Mouse (Mus musculus): ENCODE measurements around the gene Phc3.

GRCm38 (mm10) chr3:30889014-30889413 is 80.2 kb downstream of the Phc3 start:
- no peak for TF ChIP-seq CTCF (IDR thresholded peaks at IDR 0.05; ENCODE audit: low read depth)
- TF ChIP-seq EP300 (IDR thresholded peaks at IDR 0.05; ENCODE audit: low read depth) = no peak
